Mouse (Mus musculus) forebrain, embryonic 14.5 days (tissue): ENCODE data around the gene Fasn. TPM values are rescaled to one million over a fixed set of nuclear protein-coding genes. Genes with fewer than 3 reads are reported as not detected.
A peak's percentile ranks its signal among the peaks of the same experiment; 100 is the strongest.
"Not testable (repeated sequence)": the region's sequence is repeated elsewhere in the genome, so short reads cannot be mapped to it uniquely, and the experiment has no call there.

Experiments used
- ATAC-seq: fragments of 200-750 bp; cut with Nextera tagmentation; 2 replicates; pipeline ENCODE4 v1.8.0; 2017; ENCODE audit warnings: mild to moderate bottlenecking, moderate library complexity
- DNase-seq: peaks from one replicate; pipeline ENCODE4 v3.0.0-alpha.2; 2015; ENCODE audit warnings: low spot score
- H3K27ac ChIP-seq: fragments of 300-500 bp; sonication (generic); 2 replicates; pipeline ENCODE4 v1.5.1; 2014; ENCODE audit warnings: low read depth, mild to moderate bottlenecking, control low read depth, low read length, moderate library complexity
- H3K27me3 ChIP-seq: fragments of 300-500 bp; sonication (generic); replicated peaks from 2 replicates; pipeline ENCODE4 v1.6.1; 2014; ENCODE audit warnings: low read length, control low read depth, mixed read lengths; ENCODE audit not compliant: control insufficient read depth, insufficient read depth
- H3K36me3 ChIP-seq: fragments of 300-500 bp; sonication (generic); 2 replicates; pipeline ENCODE4 v1.6.1; 2014; ENCODE audit warnings: low read length, control low read depth; ENCODE audit not compliant: control insufficient read depth, insufficient read depth
- H3K4me1 ChIP-seq: fragments of 300-500 bp; sonication (generic); 2 replicates; pipeline ENCODE4 v1.6.1; 2014; ENCODE audit warnings: antibody characterized with exemption, low read length, control low read depth; ENCODE audit not compliant: control insufficient read depth, insufficient read depth
- H3K4me2 ChIP-seq: fragments of 300-500 bp; sonication (generic); 2 replicates; pipeline ENCODE4 v1.6.1; 2014; ENCODE audit warnings: mild to moderate bottlenecking, control low read depth, low read length
- H3K4me3 ChIP-seq: fragments of 300-500 bp; sonication (generic); 2 replicates; pipeline ENCODE4 v1.5.1; 2014; ENCODE audit warnings: low read depth, low read length, control low read depth
- H3K9ac ChIP-seq: fragments of 300-500 bp; sonication (generic); 2 replicates; pipeline ENCODE4 v1.6.1; 2014; ENCODE audit warnings: mild to moderate bottlenecking, low read length, control low read depth, moderate library complexity
- H3K9me3 ChIP-seq: fragments of 300-500 bp; sonication (generic); replicated peaks from 2 replicates; pipeline ENCODE4 v1.6.1; 2016; ENCODE audit warnings: low read length, control low read depth, mixed read lengths; ENCODE audit not compliant: control insufficient read depth
- WGBS: fragments of 180-500 bp; shearing (Covaris S2); extraction: QIAGEN DNeasy Blood & Tissue Kit; methylation state at CpG from one replicate; pipeline ENCODE4 v1.1.7; 2014; 5-methylcytosine and 5-hydroxymethylcytosine counted together
- polyA plus RNA-seq: library from polyadenylated mRNA; unstranded; fragments of >200 nt; fragmentation: Nextera tagmentation; extraction: Ambion mirVana; gene quantifications from 2 replicates; pipeline ENCODE4 v1.2.1, GENCODE M21; 2014

Gene Fasn
- polyA plus RNA-seq, 1 experiment from 2014 or later = 84.2 TPM

- 27% methylated on average over 6 of the region's 6 CpGs for WGBS
- no peak for DNase-seq
- no peaks in the 10 kb centered on the region for H3K9me3 ChIP-seq
- peaks cover 17% of the 10 kb centered on the region for H3K36me3 ChIP-seq
- no peak overlapping the region for H3K27ac ChIP-seq
- no peak overlapping the region for H3K4me2 ChIP-seq
- no peaks in the 10 kb centered on the region for H3K4me1 ChIP-seq
- no peak overlapping the region for H3K9ac ChIP-seq
- no peak for ATAC-seq
- no peak overlapping the region for H3K4me3 ChIP-seq
- no peaks in the 10 kb centered on the region for H3K27me3 ChIP-seq
Observed at GRCm38 (mm10) chr11:120777123-120777522, 47.2 kb downstream of the Fasn start.

GRCm38 (mm10) chr11:120775774-120776469 lies 48.4 kb downstream of the Fasn start:
- ATAC-seq (peak; percentile 90), DNase-seq (peak; percentile 92)
- Histone ChIP-seq H3K9me3 (no peaks in the 10 kb centered on the region), H3K4me1 (no peaks in the 10 kb centered on the region), H3K27me3 (no peaks in the 10 kb centered on the region), H3K36me3 (peaks cover 9% of the 10 kb centered on the region), H3K4me3 (no peak overlapping the region), H3K4me2 (no peak overlapping the region), H3K27ac (no peak overlapping the region), H3K9ac (no peak overlapping the region)
- 28% methylated on average over 15 of the region's 15 CpGs for WGBS

- Histone ChIP-seq H3K27me3 (no peaks in the 10 kb centered on the region), H3K4me2 (no peak overlapping the region), H3K4me3 (no peak overlapping the region), H3K4me1 (no peaks in the 10 kb centered on the region), H3K36me3 (no peaks in the 10 kb centered on the region), H3K9ac (no peak overlapping the region), H3K27ac (no peak overlapping the region), H3K9me3 (no peaks in the 10 kb centered on the region)
- ATAC-seq = no peak
- DNase-seq = no peak
- 87% methylated on average over 7 of the region's 7 CpGs for WGBS
Observed at GRCm38 (mm10) chr11:120773463-120774190, 50.7 kb downstream of the Fasn start.

GRCm38 (mm10) chr11:120772749-120773148 lies 51.6 kb downstream of the Fasn start:
- 81% methylated on average over 3 of the region's 3 CpGs for WGBS
- Histone ChIP-seq H3K4me1 (no peaks in the 10 kb centered on the region), H3K27ac (no peak overlapping the region), H3K4me3 (no peak overlapping the region), H3K27me3 (no peaks in the 10 kb centered on the region), H3K9ac (no peak overlapping the region), H3K9me3 (no peaks in the 10 kb centered on the region), H3K4me2 (no peak overlapping the region), H3K36me3 (no peaks in the 10 kb centered on the region)
- no peak for DNase-seq
- no peak for ATAC-seq

- Histone ChIP-seq H3K4me2 (no peak overlapping the region), H3K4me1 (no peaks in the 10 kb centered on the region), H3K4me3 (no peak overlapping the region), H3K36me3 (no peaks in the 10 kb centered on the region), H3K9me3 (no peaks in the 10 kb centered on the region), H3K27me3 (no peaks in the 10 kb centered on the region), H3K27ac (no peak overlapping the region), H3K9ac (no peak overlapping the region)
- DNase-seq = no peak
- no peak for ATAC-seq
- 55% methylated on average over 1 of the region's 1 CpGs for WGBS
Observed at GRCm38 (mm10) chr11:120768206-120768605, 56.1 kb downstream of the Fasn start.

- not testable (repeated sequence) for ATAC-seq, H3K9ac ChIP-seq, DNase-seq, H3K27me3 ChIP-seq, H3K4me1 ChIP-seq, H3K9me3 ChIP-seq, H3K4me2 ChIP-seq, H3K36me3 ChIP-seq, H3K27ac ChIP-seq, H3K4me3 ChIP-seq
- 88% methylated on average over 5 of the region's 7 CpGs for WGBS
Observed at GRCm38 (mm10) chr11:120767023-120767422, 57.3 kb downstream of the Fasn start.

GRCm38 (mm10) chr11:120763121-120763999 lies 61.0 kb downstream of the Fasn start:
- not testable (repeated sequence) for H3K4me3 ChIP-seq, DNase-seq, H3K4me2 ChIP-seq, H3K9me3 ChIP-seq, H3K9ac ChIP-seq, H3K4me1 ChIP-seq, H3K27me3 ChIP-seq, H3K27ac ChIP-seq, H3K36me3 ChIP-seq
- whole genome bisulfite sequencing = 3% methylated on average over 5 of the region's 23 CpGs
- 0 out of 2 replicates have a peak, but pooled peaks have one; percentile 34 for ATAC-seq

- not testable (repeated sequence) for H3K36me3 ChIP-seq, H3K4me1 ChIP-seq, ATAC-seq, H3K27me3 ChIP-seq, DNase-seq, H3K27ac ChIP-seq, H3K4me3 ChIP-seq, H3K4me2 ChIP-seq
- Histone ChIP-seq H3K9me3 (peaks cover 13% of the 10 kb centered on the region; the same call in 1 of the 2 replicates), H3K9ac (0 out of 2 replicates have a peak within 1 kb of the TSS, but pooled peaks have one; percentile 17)
- WGBS = 17% methylated on average over 12 of the region's 14 CpGs
Observed at GRCm38 (mm10) chr11:120762672-120763041, 61.7 kb downstream of the Fasn start, which contains the start of gene Hmga1b. Gene Hmga1b (plus strand): TSS chr11:120762794.
